Mouse (Mus musculus): ENCODE data around the gene Zfp503.

The Zfp503 gene

DNA sequence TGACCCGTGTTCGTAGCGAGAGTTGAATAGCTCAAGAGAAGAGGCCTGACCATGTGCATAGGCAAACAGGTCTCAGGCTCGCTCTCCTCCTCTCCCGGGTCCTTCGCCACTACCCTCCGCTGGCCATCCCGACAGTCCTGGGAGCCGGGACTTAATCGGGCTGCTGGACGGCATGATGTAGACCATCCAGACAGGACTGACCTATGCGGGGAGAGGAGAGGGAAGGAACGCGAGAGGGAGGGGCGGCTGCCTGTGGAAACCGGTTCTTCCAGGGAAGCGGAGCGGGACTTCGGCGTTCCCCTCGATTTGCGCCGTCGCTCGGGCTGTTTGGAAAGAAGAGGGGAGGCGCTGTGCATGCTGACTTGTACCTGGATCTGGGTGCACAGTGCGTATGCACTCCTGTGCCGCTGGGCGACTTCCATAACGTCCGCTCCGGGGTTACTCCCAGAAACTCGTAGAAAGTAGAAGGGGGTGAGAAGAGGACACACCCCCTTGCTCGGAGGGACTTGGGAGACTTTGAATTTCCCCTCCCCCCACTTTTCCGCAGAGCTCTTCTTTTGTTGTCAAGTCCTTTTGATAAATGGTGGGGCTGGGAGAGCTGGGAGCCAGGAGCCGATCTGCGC is at the start of gene Zfp503:
Gene Zfp503, minus strand, starts transcription at position 311 of the 623 bp plus-strand sequence.
- no peak for DNase-seq (ENCODE audit: low spot score in 2 of 2)

DNA sequence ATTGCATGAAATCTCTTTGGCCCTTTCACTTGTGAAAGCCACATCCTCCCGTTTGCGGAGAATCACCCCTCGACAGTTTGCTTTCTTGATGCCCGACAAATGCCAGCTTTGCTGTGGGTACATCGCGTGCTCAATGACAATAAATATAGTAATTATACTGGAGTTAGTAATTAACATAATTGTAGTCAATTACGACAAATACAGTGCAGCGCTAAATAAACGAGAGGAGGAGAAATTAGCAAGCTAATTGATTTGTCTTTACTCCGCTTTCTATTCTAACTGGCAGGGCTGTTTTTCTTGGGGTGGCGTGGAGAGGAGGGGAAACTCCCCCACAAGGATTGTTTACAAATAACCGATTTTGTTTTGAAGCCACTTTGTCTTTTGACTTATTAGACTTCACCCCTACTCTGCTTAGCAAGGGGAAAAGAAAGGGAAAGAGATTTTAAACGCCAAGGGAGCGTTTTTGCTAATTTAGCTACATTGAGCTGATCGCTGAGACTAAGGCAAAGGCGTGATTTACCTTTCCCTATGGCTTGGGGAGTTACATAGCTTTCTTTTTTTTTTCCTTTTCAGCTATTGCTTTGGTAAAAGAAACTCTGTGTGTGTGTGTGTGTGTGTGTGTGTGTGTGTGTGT is 48.2 kb upstream of the Zfp503 start:
- DNase-seq (ENCODE audit: low spot score in 2 of 2): no peak

DNA sequence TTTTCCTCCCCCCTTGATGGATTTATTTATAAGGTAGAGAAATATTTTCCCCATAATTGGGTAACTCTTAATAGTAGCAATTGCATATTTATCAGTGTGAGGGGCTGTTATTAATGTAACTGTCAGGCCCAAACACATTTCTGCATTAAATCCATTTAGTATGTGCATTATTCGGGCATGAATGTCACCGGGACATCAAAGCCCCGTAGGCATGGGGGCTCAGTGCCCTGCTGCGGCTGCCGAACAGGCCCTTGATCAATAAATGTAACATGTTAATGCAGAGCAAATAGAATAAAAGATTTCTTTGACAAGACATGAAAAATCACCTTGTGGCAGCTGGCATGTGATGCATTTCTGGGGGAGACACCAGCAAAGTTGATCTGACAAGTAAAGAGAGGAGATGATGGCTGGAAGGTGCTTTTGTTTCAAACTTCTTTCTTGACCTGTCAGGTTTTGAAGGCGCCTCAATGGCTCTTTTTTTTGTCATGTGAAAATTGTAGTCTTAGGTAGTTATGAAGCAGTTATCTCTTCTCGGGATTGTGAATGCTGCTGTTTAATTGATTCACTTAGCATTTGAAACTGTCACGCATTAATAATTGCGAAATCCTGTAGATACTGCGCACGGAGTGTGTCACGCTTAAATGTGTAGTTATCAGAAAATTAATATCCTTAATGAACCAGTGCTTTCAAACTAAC is 47.5 kb upstream of the Zfp503 start:
- no peak for DNase-seq (ENCODE audit: low spot score in 2 of 2)

DNA sequence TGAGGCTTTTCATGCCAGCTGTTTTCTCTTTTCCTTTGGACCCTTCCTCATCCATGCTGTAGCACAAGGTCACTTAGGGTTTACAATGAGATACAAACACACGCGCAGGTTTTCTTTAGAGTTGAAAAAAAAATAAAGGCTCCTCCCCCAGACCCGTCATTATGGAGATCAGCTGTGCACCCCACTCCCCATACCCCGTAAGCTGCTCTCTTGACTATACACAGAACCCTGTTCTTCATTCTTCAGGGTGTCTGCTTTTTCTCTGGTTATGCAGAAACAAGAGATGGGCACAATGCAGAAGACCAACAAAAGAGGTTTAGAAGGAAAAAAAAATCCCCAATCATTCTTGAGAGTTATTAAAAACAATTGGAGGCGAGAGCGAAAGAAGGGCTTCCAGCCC is 46.9 kb upstream of the Zfp503 start:
- no peak for DNase-seq (ENCODE audit: low spot score in 2 of 2)

DNA sequence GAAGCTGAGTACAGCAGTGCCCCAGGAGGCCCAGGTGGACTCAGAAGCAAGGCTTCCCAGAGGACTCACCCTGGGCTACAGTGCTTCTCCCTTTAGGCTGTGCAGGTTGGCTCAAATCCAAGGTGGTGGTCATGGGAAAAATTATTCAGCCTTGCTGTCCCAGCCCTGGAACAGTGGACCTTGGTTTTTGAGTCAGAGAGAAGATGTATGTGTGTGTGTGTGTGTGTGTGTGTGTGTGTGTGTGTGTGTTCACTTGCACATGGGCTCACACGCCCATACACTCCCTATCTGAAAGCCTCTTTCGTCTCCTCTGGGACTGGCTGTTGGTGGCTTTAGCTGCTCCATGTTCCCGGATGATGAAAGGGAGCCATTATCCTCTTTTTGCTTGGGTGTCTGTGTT is 46.5 kb upstream of the Zfp503 start:
- no peak for DNase-seq (ENCODE audit: low spot score in 2 of 2)

DNA sequence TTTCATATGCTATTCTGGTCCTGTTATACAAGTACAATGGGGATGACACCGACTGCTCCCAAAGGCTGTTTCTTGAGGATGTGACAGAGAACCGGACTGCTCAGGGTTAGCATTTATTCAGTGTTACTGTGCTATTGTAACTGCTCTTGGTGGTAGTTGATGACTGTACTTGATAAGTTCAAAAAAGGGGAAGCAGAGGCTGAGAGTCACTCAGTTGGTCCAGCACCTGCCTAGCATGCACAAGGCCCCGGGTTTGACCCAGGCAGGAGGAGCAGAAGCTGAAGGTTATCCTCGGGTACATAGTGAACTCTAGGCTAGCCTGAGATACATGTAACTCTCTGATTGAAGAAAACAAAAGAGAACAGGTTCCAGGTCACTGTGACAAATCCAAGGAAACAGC is 34.1 kb upstream of the Zfp503 start:
- DNase-seq (ENCODE audit: low spot score in 2 of 2): no peak

DNA sequence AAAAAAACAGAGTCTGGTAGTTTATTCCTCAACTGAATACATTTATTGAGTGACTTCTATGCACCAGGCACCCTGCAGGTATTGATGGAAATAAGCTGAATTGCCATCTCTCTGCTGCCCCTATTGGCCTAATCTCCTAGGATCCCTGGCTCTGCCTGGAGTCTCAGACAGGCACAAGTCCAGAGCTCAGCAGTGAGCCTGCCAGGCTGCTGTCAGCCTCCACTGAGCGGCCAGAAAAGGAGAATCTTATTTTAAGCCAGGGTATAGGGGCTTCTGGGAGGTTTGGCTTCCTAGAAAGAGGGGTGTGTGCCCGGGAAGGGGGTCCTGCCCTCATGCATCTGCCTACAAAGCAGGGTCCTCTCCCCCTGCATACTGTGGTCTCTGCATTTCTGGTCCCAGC is 31.5 kb upstream of the Zfp503 start:
- no peak for DNase-seq (ENCODE audit: low spot score in 2 of 2)

DNA sequence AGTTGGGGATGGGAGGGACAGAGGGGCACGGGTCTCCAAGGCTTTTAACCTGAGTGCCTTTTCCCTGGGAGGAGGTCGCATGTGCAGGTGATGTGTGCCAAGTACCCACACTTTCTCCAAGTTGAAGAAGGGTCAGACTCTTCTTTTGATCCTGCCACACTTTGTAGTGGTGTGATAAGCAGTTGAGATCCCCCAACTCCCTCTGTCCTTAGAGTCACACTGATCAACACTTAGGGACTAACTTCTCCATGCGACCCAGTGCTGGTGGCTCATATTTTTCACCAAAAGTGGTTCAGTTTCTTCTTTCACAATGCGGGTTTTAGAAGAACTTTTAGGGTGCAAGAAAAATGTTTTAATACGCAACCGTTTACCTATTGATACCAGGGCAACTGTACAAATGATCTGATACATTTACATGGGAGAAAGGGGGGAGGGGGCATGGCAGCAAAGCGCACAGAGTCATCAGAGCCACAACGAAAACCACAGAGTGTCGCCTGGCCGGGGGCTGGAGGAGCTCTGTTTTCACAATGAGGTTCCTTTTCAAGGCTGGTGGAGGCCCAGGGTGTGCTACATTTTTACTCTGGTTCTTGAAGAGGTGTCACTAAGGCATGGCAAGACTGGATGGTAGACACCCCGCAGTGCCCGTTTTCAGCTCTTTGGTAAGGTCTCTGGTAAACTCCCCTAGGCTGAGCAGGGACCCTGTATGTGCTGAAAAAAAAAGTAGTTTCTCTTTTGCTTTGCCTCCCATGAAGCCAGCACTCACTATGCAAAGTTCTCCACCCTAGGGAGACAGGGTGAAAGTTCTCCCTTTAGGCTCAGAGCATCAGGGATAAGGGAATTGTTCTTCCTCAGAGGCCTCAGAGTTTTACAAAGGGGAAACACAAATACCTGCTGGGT is 30.8 kb upstream of the Zfp503 start:
- no peak for DNase-seq (ENCODE audit: low spot score in 2 of 2)

DNA sequence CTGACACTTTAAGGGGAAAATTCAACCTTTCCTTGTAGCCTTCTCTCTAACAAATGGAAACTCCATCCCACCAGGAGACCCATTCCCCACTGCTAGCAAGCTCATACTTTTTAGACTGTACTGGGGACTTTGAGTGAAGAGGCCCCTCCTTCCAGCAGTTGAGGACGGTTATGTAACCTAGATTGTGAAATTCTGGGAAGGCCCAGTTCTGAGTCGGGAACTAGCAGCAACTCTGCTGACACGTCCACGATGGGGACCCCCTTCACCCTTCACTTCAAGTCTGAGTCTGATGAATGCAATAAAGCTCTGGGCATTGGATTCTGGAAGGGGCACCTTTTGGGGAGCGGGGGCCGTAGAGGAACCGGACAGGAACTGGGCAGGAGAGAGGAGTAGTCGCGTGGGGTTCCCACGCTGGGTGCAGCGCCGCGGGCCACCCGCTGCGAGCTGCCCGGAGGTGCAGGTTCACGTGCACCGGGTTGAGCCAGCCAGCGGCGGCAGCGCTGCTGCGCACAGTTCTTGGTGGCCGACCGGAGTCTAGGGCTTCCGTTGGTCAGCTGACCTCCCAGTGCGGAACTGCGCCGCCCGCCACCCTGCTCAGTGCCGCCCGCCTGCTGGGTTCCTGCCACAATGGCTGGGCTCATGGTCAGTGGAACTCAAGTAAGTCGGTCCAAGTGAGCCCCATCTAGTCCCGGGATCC is 30.0 kb upstream of the Zfp503 start, which contains the start of gene Lrmda:
Gene Lrmda, plus strand, starts transcription at position 461 of the 697 bp plus-strand sequence.
- peak; percentile 34 to 36 for DNase-seq (ENCODE audit: low spot score in 2 of 2)

DNA sequence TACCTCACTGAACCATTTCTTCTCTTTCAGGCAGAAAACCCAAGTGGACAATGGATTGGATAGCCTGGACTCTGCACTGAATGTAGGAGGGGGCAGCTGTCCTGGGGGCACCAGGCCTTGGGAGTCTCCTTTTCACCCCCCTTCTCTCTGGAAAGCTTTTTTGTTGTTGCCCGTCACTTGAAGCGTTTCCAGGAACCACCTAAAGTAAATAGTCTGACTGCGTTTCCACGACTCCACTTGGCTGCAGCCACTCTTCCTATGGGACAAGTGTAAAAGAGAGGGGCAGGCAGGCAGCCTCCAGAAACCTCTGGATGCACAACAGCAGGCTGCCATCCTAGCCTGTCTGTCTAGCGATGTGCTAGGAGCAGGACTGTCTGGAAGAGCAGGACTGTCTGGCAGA is 27.6 kb upstream of the Zfp503 start:
- no peak for DNase-seq (ENCODE audit: low spot score in 2 of 2)

DNA sequence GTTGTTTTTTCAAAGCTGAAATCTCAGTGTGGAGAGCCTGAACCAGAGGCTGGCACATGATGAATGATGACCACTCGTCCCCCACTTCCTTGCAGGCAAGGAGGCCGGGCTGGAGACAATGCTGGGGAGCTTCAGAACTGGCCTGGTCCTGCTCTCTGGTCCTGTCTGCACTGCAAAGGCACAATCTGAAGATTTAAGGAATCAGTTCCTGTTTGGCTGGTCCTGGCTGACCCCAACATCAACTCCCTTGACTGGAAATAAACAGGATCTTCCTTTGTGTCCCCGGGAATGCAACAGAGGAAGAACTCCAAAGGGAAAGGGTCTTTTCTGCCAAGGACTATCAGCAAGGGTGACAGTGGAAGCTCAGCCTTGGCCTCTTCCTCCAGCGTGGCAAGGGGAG is 25.4 kb upstream of the Zfp503 start:
- DNase-seq (ENCODE audit: low spot score in 2 of 2): no peak

DNA sequence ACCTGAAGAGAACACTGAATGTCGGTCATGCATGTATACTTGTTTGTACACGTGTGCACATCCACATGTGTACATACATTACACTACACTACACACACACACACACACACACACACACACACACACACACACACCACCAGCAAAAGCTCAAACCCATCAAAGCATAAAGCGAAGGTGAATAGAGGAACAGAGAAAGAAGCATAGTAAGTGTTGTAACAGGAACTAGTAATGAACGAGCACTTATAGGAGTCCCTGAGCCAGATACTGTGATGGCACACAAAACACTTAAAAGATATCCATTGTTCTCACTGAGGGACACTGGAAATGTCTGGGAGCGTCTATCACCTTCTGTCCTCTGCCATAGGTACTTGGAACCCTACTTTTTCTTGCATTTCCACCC is 24.9 kb upstream of the Zfp503 start:
- no peak for DNase-seq (ENCODE audit: low spot score in 2 of 2)

DNA sequence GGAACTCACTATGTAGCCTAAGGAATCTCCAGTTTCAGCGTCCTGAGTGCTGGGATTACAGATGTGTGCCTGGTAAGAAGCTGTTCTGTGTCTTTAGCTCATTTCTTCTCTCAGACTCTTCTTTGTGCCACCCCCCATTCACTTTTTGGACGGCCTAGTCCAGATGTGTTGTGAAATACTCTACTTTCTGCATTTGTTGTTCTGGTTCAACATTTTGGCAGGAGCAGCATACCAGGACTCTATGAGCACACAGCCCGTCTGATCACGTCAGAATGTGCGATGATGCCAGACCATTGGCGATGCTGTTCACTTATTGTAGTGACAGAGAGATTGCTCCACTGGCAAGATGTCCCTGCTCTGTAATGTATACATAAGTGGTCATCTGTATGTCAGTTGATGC is 17.6 kb upstream of the Zfp503 start:
- no peak for DNase-seq (ENCODE audit: low spot score in 2 of 2)

DNA sequence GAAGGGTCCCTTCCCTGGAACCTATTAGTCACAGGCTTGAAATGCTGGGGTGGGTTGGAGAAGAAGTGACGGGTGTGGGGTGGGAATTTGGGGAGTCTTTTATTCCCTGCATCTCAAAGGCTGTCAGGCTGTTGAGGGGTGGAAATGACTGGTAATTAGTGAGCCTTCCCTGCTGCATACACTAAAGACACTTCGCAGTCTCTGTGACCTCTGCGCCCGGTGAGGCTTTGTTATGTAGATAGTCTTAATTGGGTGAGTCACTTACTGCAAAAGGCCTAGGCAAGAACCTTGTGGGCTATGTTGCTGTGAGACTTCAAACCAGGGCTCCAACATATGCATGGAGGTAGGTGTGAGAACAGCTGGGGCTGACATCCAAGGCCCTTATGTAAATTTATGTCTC is 15.5 kb upstream of the Zfp503 start:
- no peak for DNase-seq (ENCODE audit: low spot score in 2 of 2)

DNA sequence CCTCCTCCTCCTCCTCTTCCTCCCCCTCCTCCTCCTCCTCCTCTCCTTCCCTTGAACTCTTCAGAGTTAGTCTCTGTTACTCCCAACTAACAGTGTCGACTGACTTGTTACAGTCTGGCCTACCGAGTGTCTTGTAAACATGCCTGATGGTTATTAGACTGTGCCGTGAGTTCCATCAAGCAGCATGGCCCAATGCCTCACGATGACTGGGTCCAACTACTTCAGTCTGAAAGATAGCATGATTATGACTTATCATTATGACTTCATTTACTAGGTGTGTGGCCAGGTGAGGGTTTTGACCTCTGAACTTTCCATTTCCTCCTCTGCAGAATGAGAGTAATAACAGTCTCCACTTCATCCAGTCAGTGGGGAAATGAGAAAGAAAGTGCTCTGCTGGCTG is 14.2 kb upstream of the Zfp503 start:
- no peak for DNase-seq (ENCODE audit: low spot score in 2 of 2)

DNA sequence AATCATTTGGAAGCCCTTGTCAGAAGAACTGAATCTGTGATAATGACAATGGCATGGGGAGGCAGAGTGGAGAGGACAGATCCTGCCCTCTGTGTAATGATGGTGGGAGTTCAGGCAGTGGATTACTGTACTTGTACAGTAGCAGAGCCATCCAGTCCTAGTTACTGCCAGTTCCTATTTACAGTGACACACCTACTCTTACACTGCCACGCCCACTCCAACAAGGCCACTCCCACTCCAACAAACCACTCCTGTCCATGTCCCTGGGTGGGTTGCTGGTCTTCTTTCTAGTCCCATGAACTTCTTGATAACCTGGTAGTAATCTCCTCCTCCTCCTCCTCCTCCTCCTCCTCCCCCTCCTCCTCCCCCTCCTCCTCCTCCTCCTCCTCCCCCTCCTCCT is 13.8 kb upstream of the Zfp503 start:
- no peak for DNase-seq (ENCODE audit: low spot score in 2 of 2)

DNA sequence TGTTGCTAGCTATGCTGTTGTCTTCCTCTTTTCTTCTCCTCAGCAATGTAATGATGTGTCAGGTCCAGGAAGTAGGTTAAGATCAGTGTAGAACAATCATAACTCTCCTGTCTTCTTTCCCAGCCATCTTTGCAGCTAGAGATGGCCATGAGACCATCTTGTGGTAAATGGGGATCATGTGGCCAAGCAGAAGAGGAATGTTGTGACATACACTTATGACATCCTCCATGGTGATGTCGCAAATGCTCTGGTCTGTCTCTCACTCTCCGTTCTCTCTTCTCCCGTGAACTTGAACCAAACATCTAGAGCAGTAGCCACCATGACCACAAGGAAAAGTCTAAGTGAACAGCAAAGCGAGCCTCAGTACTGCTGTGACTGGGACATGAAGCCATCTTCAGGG is 10.2 kb upstream of the Zfp503 start:
- no peak for DNase-seq (ENCODE audit: low spot score in 2 of 2)

DNA sequence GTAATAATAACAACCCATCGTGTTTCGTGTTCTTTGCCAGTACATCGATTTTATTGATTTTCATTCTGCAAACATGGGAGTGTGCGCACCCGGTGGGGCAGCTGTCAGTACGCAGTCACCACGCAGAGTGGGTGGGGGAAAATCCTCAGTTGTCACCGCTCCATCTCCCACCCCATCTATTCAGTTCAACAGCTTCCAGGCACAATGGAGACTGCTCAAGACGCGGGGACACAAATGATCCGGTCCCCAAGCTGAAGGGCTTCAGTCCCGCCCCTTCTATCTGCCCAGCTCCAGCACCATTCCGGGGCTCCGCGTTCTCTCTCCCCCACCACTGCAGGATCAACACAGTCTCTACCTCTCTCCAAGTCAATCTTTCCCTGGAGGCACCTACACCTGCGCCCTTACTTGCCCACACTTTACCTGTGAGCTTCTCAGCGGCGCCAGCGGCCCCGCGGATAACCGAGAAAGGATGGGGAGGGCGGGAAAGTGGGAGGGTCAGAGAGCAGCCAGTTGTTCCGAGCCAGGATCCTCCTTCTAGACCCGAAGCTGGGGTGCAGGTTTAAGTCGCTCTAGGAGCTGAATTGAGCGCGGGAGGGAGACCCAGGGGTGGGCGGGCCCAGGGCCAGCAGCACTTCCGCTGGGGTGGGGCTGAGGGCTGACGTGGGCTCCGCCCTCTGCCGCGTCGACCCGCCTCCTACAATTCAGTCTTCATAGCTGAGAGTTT is 5.8 kb upstream of the Zfp503 start:
- no peak for DNase-seq (ENCODE audit: low spot score in 2 of 2)

DNA sequence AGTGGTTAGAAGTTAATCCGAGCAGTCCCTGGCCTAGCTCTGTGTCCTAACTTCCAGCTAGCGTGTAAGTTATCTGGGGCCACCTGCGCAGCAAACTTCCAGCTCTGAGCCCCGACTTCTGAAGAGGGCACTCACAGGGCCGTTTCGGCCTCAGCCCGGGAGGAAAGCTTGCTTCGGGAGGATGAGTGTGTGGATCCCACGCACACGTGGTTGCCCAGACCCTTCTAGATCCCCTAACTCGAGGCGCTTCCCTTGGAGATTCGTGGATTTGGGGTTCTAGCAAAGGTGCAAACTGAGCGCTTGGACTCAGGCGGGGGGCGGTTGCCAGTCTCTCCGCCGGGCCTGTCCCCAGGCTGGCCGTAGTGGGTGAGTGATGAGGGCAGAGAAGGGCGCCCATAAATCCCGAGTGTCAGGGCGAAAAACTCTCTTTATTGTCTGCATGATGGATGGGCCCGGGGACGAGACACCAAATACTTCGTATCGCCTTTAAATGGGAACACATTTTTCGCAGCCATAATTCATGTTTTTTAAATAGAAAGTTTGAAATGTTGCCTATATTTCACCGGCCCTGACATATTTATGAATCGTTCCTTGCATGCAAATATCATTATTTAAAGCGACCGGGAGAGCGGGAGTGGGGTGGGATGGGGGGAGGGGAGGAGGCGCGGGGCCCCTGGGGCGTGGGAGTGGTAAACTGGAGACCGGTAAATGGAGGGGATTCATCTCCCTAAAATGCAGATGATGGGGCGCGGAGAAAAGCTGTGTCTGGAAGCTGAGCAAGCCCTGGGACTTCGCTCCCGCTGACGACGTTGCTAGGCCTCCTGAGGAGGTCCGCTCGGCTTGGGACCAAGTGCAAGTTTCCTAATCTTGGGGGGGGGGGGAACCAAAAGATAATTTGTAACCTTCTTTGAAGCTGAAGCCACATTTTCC is 4.9 kb upstream of the Zfp503 start:
- no peak for DNase-seq (ENCODE audit: low spot score in 2 of 2)
